Mouse (Mus musculus) hematopoietic multipotent progenitor cell, adult 10-12 weeks (in vitro differentiated cells): ENCODE results near the gene Pou2f1. TPM values are rescaled to one million over a fixed set of nuclear protein-coding genes. Genes with fewer than 3 reads are reported as not detected.

Experiments
- polyA plus RNA-seq: library from polyadenylated mRNA; stranded (reverse); fragments of >175 nt; gene quantifications from 2 replicates; pipeline ENCODE4 v1.2.3, GENCODE M21; 2012; ENCODE audit warnings: low replicate concordance

Pou2f1 gene
- 28.0 and 53.7 TPM in 2 replicates for polyA plus RNA-seq

DNA sequence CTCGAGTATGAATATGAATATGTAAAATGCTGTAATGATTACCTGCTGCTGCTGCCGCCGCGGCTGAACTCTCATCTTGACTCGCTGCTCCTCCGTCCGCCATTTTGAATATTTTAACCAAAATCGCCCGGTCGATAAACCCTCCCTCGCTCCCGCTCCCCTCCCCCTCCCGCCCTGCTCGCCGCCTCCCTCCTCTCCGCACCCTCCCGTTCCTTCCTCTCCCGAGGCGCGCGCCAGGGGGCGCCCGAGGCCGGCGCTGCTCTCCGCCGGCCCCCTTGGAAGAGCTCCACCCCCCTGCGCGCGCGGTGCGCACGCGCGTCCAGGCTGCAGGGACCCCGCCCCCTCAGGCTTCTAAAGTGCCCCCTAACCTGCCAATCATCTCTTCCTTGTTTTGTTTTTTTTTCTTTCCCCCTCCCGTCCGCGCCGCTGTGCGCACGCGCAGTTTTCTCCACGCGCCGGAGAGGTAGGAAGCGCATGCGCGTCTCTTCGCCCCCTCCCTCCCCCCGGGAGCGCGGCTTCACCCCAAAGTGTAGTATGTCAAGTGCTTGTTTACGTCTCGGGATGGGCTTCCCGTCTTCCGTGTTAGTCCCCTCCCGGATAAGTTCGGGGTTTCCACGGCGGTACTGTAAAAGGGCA, at the start of gene Pou2f1:
Gene Pou2f1 (minus strand): TSS at position 159 of the 636 bp plus-strand sequence.

Other genes starting within 250 kb of the Pou2f1 start
- gene Creg1, start 238.9 kb downstream of the Pou2f1 start, polyA plus RNA-seq: 133 and 150 TPM in 2 replicates
- 128 and 140 TPM in 2 replicates for gene Cd247, start 214.0 kb downstream of the Pou2f1 start, polyA plus RNA-seq
- gene Dusp27, start 125.2 kb upstream of the Pou2f1 start, polyA plus RNA-seq: 0.03 TPM in 1 of 2 replicates, not detected in the other
- not detected in 2 replicates for gene Gpa33, start 127.6 kb upstream of the Pou2f1 start, polyA plus RNA-seq
- not detected in 2 replicates for gene Mael, start 236.1 kb upstream of the Pou2f1 start, polyA plus RNA-seq